Mouse (Mus musculus) embryo, embryonic 10.5 days (tissue): ENCODE data around the gene Mgat4b.

ENCODE experiments used
- DNase-seq: peaks from one replicate; pipeline ENCODE4 v3.0.0-alpha.2; 2015; ENCODE audit warnings: low spot score

Gene Mgat4b

GRCm38 (mm10) chr11:50225611-50226378 is 15.1 kb downstream of the Mgat4b start:
- DNase-seq = peak; percentile 56

GRCm38 (mm10) chr11:50226406-50226805 is 15.7 kb downstream of the Mgat4b start:
- DNase-seq = no peak

GRCm38 (mm10) chr11:50227226-50227625 is 16.5 kb downstream of the Mgat4b start:
- no peak for DNase-seq

GRCm38 (mm10) chr11:50227736-50228135 is 17.0 kb downstream of the Mgat4b start:
- DNase-seq = no peak

- DNase-seq = peak; percentile 73
Observed at GRCm38 (mm10) chr11:50228772-50229171, 18.1 kb downstream of the Mgat4b start.

- no peak for DNase-seq
Observed at GRCm38 (mm10) chr11:50229252-50229910, 18.7 kb downstream of the Mgat4b start.

GRCm38 (mm10) chr11:50230481-50231304 is 20.0 kb downstream of the Mgat4b start:
- no peak for DNase-seq

- DNase-seq = peak; percentile 86
Observed at GRCm38 (mm10) chr11:50231411-50231810, 20.7 kb downstream of the Mgat4b start.

- no peak for DNase-seq
Observed at GRCm38 (mm10) chr11:50233022-50233421, 22.3 kb downstream of the Mgat4b start.

GRCm38 (mm10) chr11:50233993-50234392 is 23.3 kb downstream of the Mgat4b start:
- no peak for DNase-seq

- no peak for DNase-seq
Observed at GRCm38 (mm10) chr11:50234606-50235005, 23.9 kb downstream of the Mgat4b start.

GRCm38 (mm10) chr11:50236540-50236936 is 25.8 kb downstream of the Mgat4b start:
- DNase-seq = peak; percentile 94

- DNase-seq = no peak
Observed at GRCm38 (mm10) chr11:50236937-50237835, 26.5 kb downstream of the Mgat4b start.

GRCm38 (mm10) chr11:50238324-50238723 is 27.6 kb downstream of the Mgat4b start, which contains the start of gene Ltc4s:
TSS of gene Ltc4s (minus strand) at chr11:50238616.
- no peak for DNase-seq

GRCm38 (mm10) chr11:50238821-50239791 is 28.4 kb downstream of the Mgat4b start:
- no peak for DNase-seq

GRCm38 (mm10) chr11:50240235-50240911 is 29.7 kb downstream of the Mgat4b start:
- DNase-seq = no peak

GRCm38 (mm10) chr11:50243926-50244325 is 33.2 kb downstream of the Mgat4b start:
- DNase-seq = no peak

- no peak for DNase-seq
Observed at GRCm38 (mm10) chr11:50245269-50245668, 34.6 kb downstream of the Mgat4b start.

- no peak for DNase-seq
Observed at GRCm38 (mm10) chr11:50248473-50249171, 37.9 kb downstream of the Mgat4b start.
